Mouse (Mus musculus) neural tube, embryonic 14.5 days (tissue): ENCODE results near the gene Uts2b. TPM values are rescaled to one million over a fixed set of nuclear protein-coding genes. Genes with fewer than 3 reads are reported as not detected.
A peak's percentile ranks its signal among the peaks of the same experiment; 100 is the strongest.

Experiments
- ATAC-seq: fragments of 200-750 bp; cut with Nextera tagmentation; 2 replicates; pipeline ENCODE4 v1.8.0; 2017; ENCODE audit warnings: low read depth, mild to moderate bottlenecking, moderate TSS enrichment, moderate library complexity
- H3K27ac ChIP-seq: fragments of 300-500 bp; sonication (generic); 2 replicates; pipeline ENCODE4 v1.5.1; 2014; ENCODE audit warnings: low read depth, mild to moderate bottlenecking, control low read depth, low read length, moderate library complexity, mixed read lengths
- H3K27me3 ChIP-seq: fragments of 300-500 bp; sonication (generic); 2 replicates; pipeline ENCODE4 v1.6.1; 2014; ENCODE audit warnings: low read length; ENCODE audit not compliant: control insufficient read depth, insufficient read depth
- H3K36me3 ChIP-seq: fragments of 300-500 bp; sonication (generic); 2 replicates; pipeline ENCODE4 v1.6.1; 2014; ENCODE audit warnings: low read length, mixed read lengths; ENCODE audit not compliant: control insufficient read depth, insufficient read depth
- H3K4me1 ChIP-seq: fragments of 300-500 bp; sonication (generic); 2 replicates; pipeline ENCODE4 v1.6.1; 2014; ENCODE audit warnings: low read length; ENCODE audit not compliant: control insufficient read depth, insufficient read depth
- H3K4me2 ChIP-seq: fragments of 300-500 bp; sonication (generic); 2 replicates; pipeline ENCODE4 v1.6.1; 2014; ENCODE audit warnings: mild to moderate bottlenecking, low read depth, low read length, control low read depth
- H3K4me3 ChIP-seq: fragments of 300-500 bp; sonication (generic); 2 replicates; pipeline ENCODE4 v1.5.1; 2014; ENCODE audit warnings: low read depth, low read length, control low read depth, mixed read lengths
- H3K9ac ChIP-seq: fragments of 300-500 bp; sonication (generic); replicated peaks from 2 replicates; pipeline ENCODE4 v1.6.1; 2014; ENCODE audit warnings: low read depth, mild to moderate bottlenecking, control low read depth, low read length, mixed read lengths
- H3K9me3 ChIP-seq: fragments of 300-500 bp; sonication (generic); 2 replicates; pipeline ENCODE4 v1.6.1; 2016; ENCODE audit warnings: low read length; ENCODE audit not compliant: control insufficient read depth
- WGBS: fragments of 180-500 bp; shearing (Covaris S2); extraction: QIAGEN DNeasy Blood & Tissue Kit; methylation state at CpG from one replicate; pipeline ENCODE4 v1.1.7; 2014; 5-methylcytosine and 5-hydroxymethylcytosine counted together
- polyA plus RNA-seq: library from polyadenylated mRNA; unstranded; fragments of >200 nt; fragmentation: Nextera tagmentation; extraction: Ambion mirVana; gene quantifications from 2 replicates; pipeline ENCODE4 v1.2.1, GENCODE M21; 2014

Gene Uts2b
- polyA plus RNA-seq, 1 experiment from 2014 or later = 39.5 TPM

DNA sequence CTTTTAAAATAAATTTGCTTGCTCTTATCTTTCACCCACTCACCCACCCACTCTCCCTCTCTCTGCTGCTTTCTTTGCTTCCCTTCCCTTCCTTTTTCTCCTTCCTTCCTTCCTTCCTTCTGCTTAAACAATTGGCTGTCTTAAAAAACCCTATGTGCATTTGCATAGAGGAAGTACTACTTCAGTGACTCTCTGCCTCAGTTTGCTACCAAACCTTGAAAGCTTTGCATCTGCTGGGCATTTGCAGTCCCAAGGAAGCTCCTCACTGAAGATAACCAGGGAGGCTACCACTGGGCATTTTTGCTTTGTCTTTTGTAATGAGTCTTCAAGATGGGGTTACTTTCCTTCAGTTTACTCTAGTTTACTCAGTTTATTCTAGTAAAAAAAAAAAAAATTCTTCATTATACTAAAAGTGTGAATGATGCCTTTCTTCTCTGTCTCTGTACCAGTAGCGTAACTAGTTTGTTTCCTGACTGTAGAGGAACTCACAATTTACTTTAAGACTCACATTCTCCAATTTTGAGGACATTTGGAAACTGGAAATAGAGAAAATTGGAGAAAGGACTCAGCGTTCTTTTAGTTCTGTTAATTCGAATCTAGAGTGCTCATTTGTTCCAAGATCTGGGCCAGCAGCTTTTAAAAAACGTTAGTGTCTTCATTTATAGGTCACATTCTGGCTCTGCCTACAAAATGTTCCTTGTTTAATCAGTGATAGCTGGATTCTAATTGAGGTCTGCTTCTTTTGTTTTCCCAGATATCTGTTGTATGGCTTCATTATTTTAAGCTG, 25.4 kb upstream of the Uts2b start:
- no peak overlapping the region for H3K4me3 ChIP-seq
- no peak for ATAC-seq

DNA sequence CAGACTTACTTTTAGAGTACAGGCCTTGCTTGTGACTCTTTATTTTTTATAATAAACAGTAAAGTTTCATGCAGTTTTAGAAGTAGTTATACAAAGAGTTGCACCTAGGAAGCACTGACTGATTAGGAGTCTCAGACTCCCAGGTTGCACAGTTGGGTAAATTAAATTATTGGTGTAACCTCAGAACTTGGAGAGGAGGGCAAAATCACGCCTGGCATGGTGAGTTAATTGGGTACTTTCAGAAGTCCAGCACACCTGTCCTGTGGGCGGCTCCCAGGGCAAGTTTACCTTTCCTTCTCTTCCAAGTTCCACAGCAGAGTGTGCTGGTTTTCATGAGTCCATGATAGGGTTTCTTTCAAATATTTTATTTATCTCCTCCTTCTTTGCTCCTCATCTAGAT, 21.8 kb upstream of the Uts2b start:
- no peaks in the 10 kb centered on the region for H3K9me3 ChIP-seq
- H3K27me3 ChIP-seq = no peaks in the 10 kb centered on the region
- no peak overlapping the region for H3K4me3 ChIP-seq
- H3K4me1 ChIP-seq = peaks cover 27% of the 10 kb centered on the region; the same call in 1 of the 2 replicates
- whole genome bisulfite sequencing = 92% methylated on average over 2 of the region's 2 CpGs
- H3K27ac ChIP-seq = no peak overlapping the region
- H3K9ac ChIP-seq = no peak overlapping the region
- no peak for ATAC-seq
- H3K36me3 ChIP-seq = no peaks in the 10 kb centered on the region
- no peak overlapping the region for H3K4me2 ChIP-seq

More for the DNA sequence above, 25.4 kb upstream of the Uts2b start:
- no peaks in the 10 kb centered on the region for H3K36me3 ChIP-seq
- 91% methylated on average over 4 of the region's 4 CpGs for WGBS
- H3K9me3 ChIP-seq = no peaks in the 10 kb centered on the region
- peaks cover 17% of the 10 kb centered on the region; the same call in 1 of the 2 replicates for H3K4me1 ChIP-seq
- H3K4me2 ChIP-seq = no peak overlapping the region
- H3K27ac ChIP-seq = no peak overlapping the region
- H3K27me3 ChIP-seq = no peaks in the 10 kb centered on the region
- H3K9ac ChIP-seq = no peak overlapping the region

DNA sequence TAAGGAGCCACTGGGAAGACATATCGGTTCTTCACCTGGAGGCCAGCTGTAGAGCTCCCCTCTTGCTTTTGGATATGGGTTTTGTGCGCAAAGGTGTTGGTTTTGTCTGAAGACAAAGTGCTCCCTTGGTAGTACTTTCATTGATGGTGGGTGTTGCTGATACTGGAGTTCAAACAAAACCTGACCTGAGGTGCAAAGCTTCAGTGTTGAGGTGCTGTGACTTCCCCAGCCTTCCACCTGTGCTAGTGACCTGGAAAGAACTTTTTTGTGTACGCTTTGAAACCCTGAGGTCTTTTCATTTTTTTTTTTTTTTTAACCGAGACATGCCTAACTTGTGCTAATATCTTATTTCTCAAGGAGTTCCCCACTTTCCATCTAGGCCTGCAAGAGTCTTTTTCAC, 20.3 kb upstream of the Uts2b start:
- Histone ChIP-seq H3K36me3 (no peaks in the 10 kb centered on the region), H3K9me3 (no peaks in the 10 kb centered on the region), H3K4me1 (peaks cover 27% of the 10 kb centered on the region; the same call in 1 of the 2 replicates), H3K9ac (peak overlapping the region; percentile 97; the same call in 1 of the 2 replicates), H3K27me3 (no peaks in the 10 kb centered on the region), H3K27ac (no peak overlapping the region), H3K4me2 (peak overlapping the region; percentile 78), H3K4me3 (peak overlapping the region; percentile 87)
- 84% methylated on average over 4 of the region's 4 CpGs for WGBS
- ATAC-seq = no peak

DNA sequence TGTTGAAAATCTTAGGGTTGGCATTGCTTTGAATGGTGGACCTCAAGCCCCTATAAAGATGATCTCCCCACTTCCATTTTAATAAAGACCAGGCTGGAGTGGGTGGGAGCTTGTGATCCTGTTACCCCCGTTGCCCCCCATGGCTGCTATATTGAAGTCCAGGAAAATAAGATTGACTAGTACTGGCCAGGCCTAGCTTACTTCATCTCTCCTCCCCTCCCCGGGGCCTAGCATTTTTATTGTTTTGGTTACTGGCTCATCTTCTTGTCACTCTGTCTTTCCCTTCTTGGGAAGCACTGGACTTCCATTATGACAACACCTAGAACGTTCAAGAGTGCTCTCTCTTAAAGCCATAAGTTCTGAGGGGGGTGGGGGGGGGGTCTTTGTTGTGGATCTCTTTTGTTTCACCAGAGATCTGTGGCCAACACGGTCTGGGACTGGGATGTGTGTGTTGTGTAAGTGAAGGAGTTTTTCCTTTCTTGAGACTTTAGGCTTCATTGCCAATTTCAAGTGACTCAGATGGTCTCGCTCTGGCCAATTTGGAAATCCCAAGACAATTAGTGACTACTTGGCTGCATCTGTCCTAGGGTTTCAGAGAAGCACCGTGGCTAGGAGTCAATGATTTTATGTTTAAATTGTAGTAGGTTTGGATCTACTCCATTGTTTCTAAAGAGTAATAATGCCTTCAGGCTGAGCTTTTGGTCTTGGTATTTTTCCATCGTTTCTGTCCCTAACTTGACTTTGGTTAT, 19.7 kb upstream of the Uts2b start:
- H3K4me3 ChIP-seq = peak overlapping the region; percentile 87
- peak overlapping the region; percentile 97 for H3K9ac ChIP-seq
- H3K36me3 ChIP-seq = no peaks in the 10 kb centered on the region
- no peaks in the 10 kb centered on the region for H3K9me3 ChIP-seq
- H3K27me3 ChIP-seq = no peaks in the 10 kb centered on the region
- WGBS = 13% methylated on average over 7 of the region's 7 CpGs
- ATAC-seq = peak; percentile 20
- H3K4me1 ChIP-seq = peaks cover 27% of the 10 kb centered on the region; the same call in 1 of the 2 replicates
- H3K4me2 ChIP-seq = peak overlapping the region; percentile 78
- peak overlapping the region; percentile 97 for H3K27ac ChIP-seq

DNA sequence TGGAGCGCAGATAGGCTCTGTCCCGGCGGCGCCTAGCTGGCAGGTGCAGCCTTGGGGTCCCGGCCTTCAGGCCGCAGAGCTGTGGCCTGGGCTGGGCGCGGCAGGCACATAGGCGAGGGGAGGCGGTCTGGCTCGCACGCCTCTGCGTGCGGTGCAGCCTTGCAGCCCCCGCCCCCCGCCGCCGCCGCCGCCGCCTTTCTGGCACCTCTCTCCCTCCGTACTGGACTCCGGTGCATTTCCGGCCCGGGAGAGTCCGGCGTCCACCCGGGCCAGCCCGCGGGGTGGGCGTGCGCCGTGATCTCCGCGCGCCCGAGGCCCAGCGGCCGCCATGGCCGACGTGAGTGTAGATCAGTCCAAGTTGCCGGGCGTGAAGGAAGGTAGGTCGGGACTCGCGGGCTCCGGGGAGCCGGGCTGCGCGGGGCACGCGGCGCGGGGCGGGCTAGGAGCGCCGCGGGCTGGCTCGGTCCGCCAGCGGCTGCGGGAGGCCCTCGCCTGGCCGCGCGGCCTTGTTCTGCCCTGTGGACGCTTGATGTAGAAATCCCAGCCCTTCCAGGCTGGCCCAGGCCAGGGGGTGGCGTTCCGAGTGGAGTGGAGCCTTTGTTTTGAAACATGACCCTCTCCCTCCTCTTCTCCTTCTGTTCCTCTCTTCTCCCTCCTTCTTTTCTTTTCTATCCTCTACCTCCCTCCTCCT, 18.9 kb upstream of the Uts2b start, which contains the start of gene Ccdc50:
TSS of gene Ccdc50 (plus strand) at position 109 of the 691 bp plus-strand sequence.
- Histone ChIP-seq H3K27me3 (no peaks in the 10 kb centered on the region), H3K4me2 (peak within 1 kb of the TSS; percentile 78), H3K9me3 (no peaks in the 10 kb centered on the region), H3K9ac (peak within 1 kb of the TSS; percentile 97), H3K27ac (peak within 1 kb of the TSS; percentile 97), H3K4me3 (peak within 1 kb of the TSS; percentile 87), H3K36me3 (no peaks in the 10 kb centered on the region), H3K4me1 (peaks cover 27% of the 10 kb centered on the region; the same call in 1 of the 2 replicates)
- WGBS = under 1% methylated on average over 35 of the region's 69 CpGs
- peak; percentile 96 for ATAC-seq

DNA sequence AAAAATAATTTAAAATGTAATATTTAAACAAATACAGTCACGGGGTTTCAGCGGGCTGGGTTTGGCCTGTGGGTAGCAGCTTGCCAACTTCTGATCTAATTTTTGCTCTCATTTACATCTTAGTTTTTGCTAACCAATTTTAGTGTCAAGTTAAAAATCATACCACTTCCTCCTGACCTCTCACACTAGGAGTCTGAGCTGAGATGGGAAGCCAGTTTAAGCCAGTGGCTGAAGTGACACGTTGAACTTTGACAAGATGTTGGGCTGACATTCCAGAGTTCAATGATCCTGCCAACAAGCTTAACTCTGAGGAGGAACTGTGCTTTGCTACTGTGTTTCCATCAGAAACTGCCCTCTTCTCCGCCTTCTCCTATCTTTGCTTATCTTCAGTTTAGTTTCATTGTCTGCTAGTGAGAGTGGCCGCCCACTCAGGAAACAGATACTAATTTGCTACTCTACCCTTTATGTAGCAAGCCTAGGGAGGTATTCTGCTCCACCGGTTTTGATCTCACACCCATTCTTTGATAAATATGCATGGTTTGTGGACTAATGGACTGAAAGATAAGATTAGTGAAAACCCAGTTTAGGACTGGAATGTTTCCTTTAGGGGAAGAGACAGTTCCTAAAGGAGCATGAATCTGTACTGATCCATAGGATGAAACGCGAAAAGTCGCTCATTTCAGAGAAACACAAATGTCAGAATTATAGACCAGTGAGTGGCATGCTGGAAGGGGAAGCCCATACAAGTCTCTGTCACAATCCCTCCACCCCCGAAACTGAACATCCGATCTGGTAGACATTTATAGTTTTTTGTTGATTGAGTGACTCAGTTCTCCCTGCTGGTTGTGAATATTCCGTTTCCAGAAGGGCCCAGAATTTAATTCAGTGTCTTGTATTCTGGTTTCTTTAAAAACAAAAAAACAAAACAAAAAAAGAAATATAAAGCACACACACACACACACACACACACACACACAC, 17.9 kb upstream of the Uts2b start:
- no peak for ATAC-seq

DNA sequence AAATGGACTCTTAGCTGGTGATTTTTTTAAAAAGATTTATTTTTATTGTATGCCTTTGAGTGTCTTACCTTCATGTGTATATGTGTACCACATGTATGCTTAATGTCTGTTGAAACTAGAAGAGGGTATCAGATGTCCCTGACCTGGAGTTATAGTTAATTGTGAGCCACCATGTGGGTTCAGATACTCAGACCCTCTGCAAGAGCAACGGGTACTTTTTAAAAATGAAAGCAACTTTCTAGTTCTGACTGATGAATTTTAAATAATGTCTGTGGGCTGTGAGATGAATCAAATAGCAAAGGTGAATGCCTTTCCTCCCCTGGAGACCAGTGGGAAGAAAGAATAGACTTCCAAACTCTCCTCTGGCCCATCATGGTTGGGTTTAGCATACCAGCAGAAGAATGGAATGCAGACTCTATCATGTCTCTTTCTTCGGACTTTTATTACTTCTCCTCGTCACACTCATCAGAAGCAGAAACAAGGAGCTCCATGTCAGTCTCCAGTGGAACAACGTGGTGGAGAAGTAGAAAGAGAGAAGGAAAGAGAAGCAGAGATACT, 16.9 kb upstream of the Uts2b start:
- H3K4me2 ChIP-seq = no peak overlapping the region
- no peak for ATAC-seq
- peaks cover 19% of the 10 kb centered on the region; the same call in 1 of the 2 replicates for H3K4me1 ChIP-seq
- H3K9me3 ChIP-seq = no peaks in the 10 kb centered on the region
- H3K27ac ChIP-seq = no peak overlapping the region
- H3K9ac ChIP-seq = no peak overlapping the region
- no peak overlapping the region for H3K4me3 ChIP-seq
- H3K27me3 ChIP-seq = no peaks in the 10 kb centered on the region
- 74% methylated on average over 4 of the region's 4 CpGs for WGBS
- no peaks in the 10 kb centered on the region for H3K36me3 ChIP-seq

More for the DNA sequence above, 17.9 kb upstream of the Uts2b start:
- Histone ChIP-seq H3K4me2 (peak overlapping the region; percentile 78), H3K27ac (peak overlapping the region; percentile 97; the same call in 1 of the 2 replicates), H3K9ac (peak overlapping the region; percentile 97; the same call in 1 of the 2 replicates), H3K9me3 (no peaks in the 10 kb centered on the region), H3K4me3 (peak overlapping the region; percentile 87), H3K4me1 (peaks cover 23% of the 10 kb centered on the region; the same call in 1 of the 2 replicates), H3K36me3 (no peaks in the 10 kb centered on the region), H3K27me3 (no peaks in the 10 kb centered on the region)
- 46% methylated on average over 12 of the region's 12 CpGs for WGBS

DNA sequence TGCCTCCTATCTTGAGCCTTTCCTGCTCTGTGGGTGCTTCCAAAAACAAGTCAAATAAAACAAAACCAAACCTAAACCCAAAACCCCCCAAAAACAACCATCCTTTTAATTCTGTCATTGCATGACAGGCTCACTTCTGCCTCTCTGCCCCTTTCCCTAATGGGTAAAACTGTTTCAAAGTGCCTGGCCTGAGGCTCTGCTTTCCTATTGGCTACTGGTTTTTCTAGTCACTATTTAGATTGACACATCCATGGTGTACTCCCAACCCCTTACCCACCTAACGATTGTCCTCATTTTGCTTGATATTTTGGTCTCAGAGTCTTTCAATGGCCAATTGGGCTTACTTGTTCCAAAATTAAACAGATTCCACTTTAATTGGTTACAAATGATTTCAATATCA, 15.6 kb upstream of the Uts2b start:
- H3K27ac ChIP-seq = no peak overlapping the region
- no peak overlapping the region for H3K4me2 ChIP-seq
- H3K9me3 ChIP-seq = no peaks in the 10 kb centered on the region
- ATAC-seq = no peak
- no peaks in the 10 kb centered on the region for H3K27me3 ChIP-seq
- no peaks in the 10 kb centered on the region for H3K36me3 ChIP-seq
- 88% methylated on average over 1 of the region's 1 CpGs for WGBS
- H3K4me3 ChIP-seq = no peak overlapping the region
- H3K4me1 ChIP-seq = peaks cover 12% of the 10 kb centered on the region; the same call in 1 of the 2 replicates
- H3K9ac ChIP-seq = no peak overlapping the region
